Mouse (Mus musculus): ENCODE data around the gene Xrra1.

- TF ChIP-seq ZNF384 (IDR thresholded peaks at IDR 0.05; ENCODE audit: low read depth, low read length) (no peak), POLR2A (IDR thresholded peaks at IDR 0.05; ENCODE audit: control insufficient read depth in 1 of 2, insufficient read depth in 1 of 2, low read depth in 1 of 2, low read length in 2 of 2, poor library complexity in 1 of 2) (no peak), MEF2A (IDR thresholded peaks at IDR 0.05; ENCODE audit: extremely low read depth, insufficient replicate concordance, low read depth, low read length, poor library complexity, severe bottlenecking) (no peak), MYC (IDR thresholded peaks at IDR 0.05; ENCODE audit: low read depth, low read length) (no peak), CTCF (IDR thresholded peaks at IDR 0.05 in 2 of 3, conservative IDR thresholded peaks at IDR 0.05 in 1 of 3; ENCODE audit: control insufficient read depth in 1 of 3, insufficient read depth in 1 of 3, low read depth in 2 of 3, low read length in 3 of 3, poor library complexity in 1 of 3, severe bottlenecking in 1 of 3) (no peak), ETS1 (IDR thresholded peaks at IDR 0.05; ENCODE audit: low read depth, low read length) (no peak), NELFE (IDR thresholded peaks at IDR 0.05; ENCODE audit: low read depth, low read length) (no peak), MAX (IDR thresholded peaks at IDR 0.05; ENCODE audit: low read length) (no peak), TCF12 (IDR thresholded peaks at IDR 0.05; ENCODE audit: low read depth, low read length) (no peak), CHD1 (IDR thresholded peaks at IDR 0.05; ENCODE audit: low read depth, low read length) (no peak), TBP (IDR thresholded peaks at IDR 0.05; ENCODE audit: low read depth, low read length) (no peak), ZMIZ1 (IDR thresholded peaks at IDR 0.05; ENCODE audit: low read depth, low read length) (no peak)
These were observed 38.0 kb downstream of the Xrra1 start for GRCm38 (mm10) chr7:99896905-99897304.

Data from MEL (cell line).